Mouse (Mus musculus) lung, postnatal 0 days (tissue): ENCODE results near the gene Hemk1.

Source experiments
- CTCF ChIP-seq: IDR thresholded peaks from 2 replicates; pipeline ENCODE4 v1.5.1; 2016; ENCODE audit warnings: antibody characterized with exemption, mild to moderate bottlenecking
- EP300 ChIP-seq: IDR thresholded peaks from 2 replicates; pipeline ENCODE4 v1.6.1; 2016; ENCODE audit warnings: antibody characterized with exemption, mild to moderate bottlenecking, control low read depth

GRCm38 (mm10) chr9:107307099-107307872 lies 30.9 kb downstream of the Hemk1 start:
- TF ChIP-seq CTCF (no peak), EP300 (no peak)
